Mouse (Mus musculus): ENCODE measurements around the gene Ldb1. TPM values are rescaled to one million over a fixed set of nuclear protein-coding genes. Genes with fewer than 3 reads are reported as not detected.

Ldb1 gene
- polyA plus RNA-seq, 1 experiment from 2014 or later: 83.3 TPM

GRCm38 (mm10) chr19:46026567-46026966 lies 18.4 kb downstream of the Ldb1 start:
- H3K79me2 ChIP-seq (ENCODE audit: inconsistent target): no peaks in the 10 kb centered on the region
- peaks cover under 1% of the 10 kb centered on the region; the same call in 1 of the 2 replicates for H3K36me3 ChIP-seq (ENCODE audit: inconsistent target)
- 38% methylated on average over 8 of the region's 8 CpGs for WGBS (ENCODE audit: missing documents)
- no peak overlapping the region for H3K4me3 ChIP-seq (ENCODE audit: inconsistent target)
- no peak overlapping the region for H3K27ac ChIP-seq

- H3K79me2 ChIP-seq (ENCODE audit: inconsistent target): no peaks in the 10 kb centered on the region
- 94% methylated on average over 6 of the region's 6 CpGs for WGBS (ENCODE audit: missing documents)
- H3K27ac ChIP-seq: no peak overlapping the region
- no peak overlapping the region for H3K4me3 ChIP-seq (ENCODE audit: inconsistent target)
- H3K36me3 ChIP-seq (ENCODE audit: inconsistent target): no peaks in the 10 kb centered on the region
Measured at GRCm38 (mm10) chr19:46024959-46025358, 20.1 kb downstream of the Ldb1 start.

- 93% methylated on average over 2 of the region's 2 CpGs for WGBS (ENCODE audit: missing documents)
- no peak overlapping the region for H3K27ac ChIP-seq
Measured at GRCm38 (mm10) chr19:46016023-46016422, 29.0 kb downstream of the Ldb1 start.

GRCm38 (mm10) chr19:46014572-46015178 lies 30.3 kb downstream of the Ldb1 start:
- Histone ChIP-seq H3K79me2 (ENCODE audit: inconsistent target) (no peaks in the 10 kb centered on the region), H3K27ac (no peak overlapping the region), H3K4me3 (ENCODE audit: inconsistent target) (no peak overlapping the region), H3K36me3 (ENCODE audit: inconsistent target) (no peaks in the 10 kb centered on the region)
- 3% methylated on average over 12 of the region's 12 CpGs for WGBS (ENCODE audit: missing documents)

More at GRCm38 (mm10) chr19:46016023-46016422, 29.0 kb downstream of the Ldb1 start:
- H3K4me3 ChIP-seq (ENCODE audit: inconsistent target): no peak overlapping the region
- H3K79me2 ChIP-seq (ENCODE audit: inconsistent target): no peaks in the 10 kb centered on the region
- H3K36me3 ChIP-seq (ENCODE audit: inconsistent target): no peaks in the 10 kb centered on the region

- H3K79me2 ChIP-seq (ENCODE audit: inconsistent target): peaks cover 34% of the 10 kb centered on the region
- no peak overlapping the region for H3K27ac ChIP-seq
- WGBS (ENCODE audit: missing documents): 89% methylated on average over 7 of the region's 7 CpGs
- H3K36me3 ChIP-seq (ENCODE audit: inconsistent target): no peaks in the 10 kb centered on the region
- no peak overlapping the region for H3K4me3 ChIP-seq (ENCODE audit: inconsistent target)
Measured at GRCm38 (mm10) chr19:46005680-46006079, 39.3 kb downstream of the Ldb1 start.

GRCm38 (mm10) chr19:46004814-46005466 lies 40.1 kb downstream of the Ldb1 start:
- Histone ChIP-seq H3K4me3 (ENCODE audit: inconsistent target) (no peak overlapping the region), H3K79me2 (ENCODE audit: inconsistent target) (peaks cover 34% of the 10 kb centered on the region), H3K36me3 (ENCODE audit: inconsistent target) (no peaks in the 10 kb centered on the region), H3K27ac (no peak overlapping the region)
- 96% methylated on average over 17 of the region's 17 CpGs for WGBS (ENCODE audit: missing documents)

DNA sequence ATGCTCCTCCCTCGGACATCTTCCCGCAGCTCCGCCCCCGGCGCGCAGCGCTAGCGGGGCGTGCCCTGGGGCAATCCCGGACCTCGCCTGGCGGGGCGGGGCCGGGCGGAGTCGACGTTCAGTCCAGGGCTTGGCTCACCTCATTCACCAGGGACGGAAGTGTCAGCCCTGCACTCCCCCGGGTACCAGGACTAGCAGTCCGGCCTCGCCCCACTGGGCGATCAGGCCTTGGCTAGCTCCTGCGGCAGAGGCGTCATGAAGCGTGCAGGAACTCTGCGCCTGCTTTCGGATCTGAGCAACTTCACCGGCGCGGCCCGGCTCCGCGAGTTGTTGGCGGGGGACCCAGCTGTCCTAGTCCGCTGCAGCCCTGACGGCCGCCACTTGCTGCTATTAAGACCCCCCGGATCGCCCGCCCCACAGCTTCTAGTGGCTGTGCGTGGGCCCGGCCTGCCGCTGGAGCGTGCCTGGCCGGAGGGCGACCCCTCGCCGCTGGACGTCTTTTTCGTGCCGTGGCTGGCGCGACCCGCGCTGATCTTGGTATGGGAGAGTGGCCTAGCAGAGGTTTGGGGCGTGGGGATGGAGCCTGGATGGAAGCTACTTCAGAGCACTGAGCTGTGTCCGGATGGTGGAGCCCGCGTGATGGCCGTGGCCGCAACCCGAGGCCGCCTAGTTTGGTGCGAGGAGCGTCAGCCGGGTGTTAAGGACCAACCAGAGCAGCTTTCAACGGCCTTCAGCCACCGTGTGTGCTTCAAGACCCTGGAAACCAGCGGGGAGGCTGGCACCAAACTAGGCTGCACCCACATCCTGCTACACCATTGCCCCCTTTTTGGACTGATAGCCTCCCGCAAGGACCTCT lies 41.4 kb downstream of the Ldb1 start, which contains the start of gene Hps6:
Hps6 (plus strand) TSS at position 138 of the 856 bp plus-strand sequence.
- Histone ChIP-seq H3K36me3 (ENCODE audit: inconsistent target) (no peaks in the 10 kb centered on the region), H3K27ac (peak within 1 kb of the TSS; percentile 51), H3K4me3 (ENCODE audit: inconsistent target) (peak within 1 kb of the TSS; percentile 48), H3K79me2 (ENCODE audit: inconsistent target) (peaks cover 34% of the 10 kb centered on the region)
- WGBS (ENCODE audit: missing documents): under 1% methylated on average over 66 of the region's 70 CpGs

GRCm38 (mm10) chr19:46002279-46002678 lies 42.7 kb downstream of the Ldb1 start:
- no peak overlapping the region for H3K4me3 ChIP-seq (ENCODE audit: inconsistent target)
- 18% methylated on average over 9 of the region's 9 CpGs for WGBS (ENCODE audit: missing documents)
- H3K36me3 ChIP-seq (ENCODE audit: inconsistent target): no peaks in the 10 kb centered on the region
- H3K79me2 ChIP-seq (ENCODE audit: inconsistent target): peaks cover 34% of the 10 kb centered on the region
- peak overlapping the region; percentile 51 for H3K27ac ChIP-seq

GRCm38 (mm10) chr19:45999378-45999777 lies 45.6 kb downstream of the Ldb1 start:
- Histone ChIP-seq H3K36me3 (ENCODE audit: inconsistent target) (no peaks in the 10 kb centered on the region), H3K79me2 (ENCODE audit: inconsistent target) (peaks cover 34% of the 10 kb centered on the region), H3K27ac (no peak overlapping the region), H3K4me3 (ENCODE audit: inconsistent target) (no peak overlapping the region)
- 60% methylated on average over 1 of the region's 1 CpGs for WGBS (ENCODE audit: missing documents)

DNA sequence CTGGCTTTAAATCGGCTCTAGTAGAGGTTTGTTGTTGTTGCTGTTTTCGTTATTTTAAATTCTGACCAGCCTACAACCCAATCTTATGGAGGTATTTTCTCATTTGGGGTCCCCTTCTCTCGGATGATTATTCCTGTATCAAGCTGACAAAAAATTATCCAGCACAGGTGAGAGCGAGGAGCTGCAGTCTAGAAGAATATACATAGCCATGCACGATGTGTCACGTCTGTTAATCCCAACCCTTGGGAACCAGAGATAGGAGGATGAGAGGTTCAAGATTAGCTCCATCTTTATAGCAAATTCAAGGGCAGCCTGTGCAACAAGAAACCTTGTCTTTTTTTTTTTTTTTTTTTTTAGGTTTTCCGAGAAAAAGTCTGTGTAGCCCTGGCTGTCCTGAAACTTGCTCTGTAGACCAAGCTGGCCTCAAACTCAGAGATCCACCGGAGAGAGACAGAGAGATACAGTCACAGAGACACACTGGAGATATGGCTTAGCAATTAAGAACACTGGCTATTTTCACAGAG lies 46.3 kb downstream of the Ldb1 start:
- Histone ChIP-seq H3K36me3 (ENCODE audit: inconsistent target) (no peaks in the 10 kb centered on the region), H3K27ac (no peak overlapping the region), H3K79me2 (ENCODE audit: inconsistent target) (peaks cover 32% of the 10 kb centered on the region; the same call in 1 of the 2 replicates), H3K4me3 (ENCODE audit: inconsistent target) (peak overlapping the region; percentile 40)
- WGBS (ENCODE audit: missing documents): 9% methylated on average over 8 of the region's 8 CpGs

DNA sequence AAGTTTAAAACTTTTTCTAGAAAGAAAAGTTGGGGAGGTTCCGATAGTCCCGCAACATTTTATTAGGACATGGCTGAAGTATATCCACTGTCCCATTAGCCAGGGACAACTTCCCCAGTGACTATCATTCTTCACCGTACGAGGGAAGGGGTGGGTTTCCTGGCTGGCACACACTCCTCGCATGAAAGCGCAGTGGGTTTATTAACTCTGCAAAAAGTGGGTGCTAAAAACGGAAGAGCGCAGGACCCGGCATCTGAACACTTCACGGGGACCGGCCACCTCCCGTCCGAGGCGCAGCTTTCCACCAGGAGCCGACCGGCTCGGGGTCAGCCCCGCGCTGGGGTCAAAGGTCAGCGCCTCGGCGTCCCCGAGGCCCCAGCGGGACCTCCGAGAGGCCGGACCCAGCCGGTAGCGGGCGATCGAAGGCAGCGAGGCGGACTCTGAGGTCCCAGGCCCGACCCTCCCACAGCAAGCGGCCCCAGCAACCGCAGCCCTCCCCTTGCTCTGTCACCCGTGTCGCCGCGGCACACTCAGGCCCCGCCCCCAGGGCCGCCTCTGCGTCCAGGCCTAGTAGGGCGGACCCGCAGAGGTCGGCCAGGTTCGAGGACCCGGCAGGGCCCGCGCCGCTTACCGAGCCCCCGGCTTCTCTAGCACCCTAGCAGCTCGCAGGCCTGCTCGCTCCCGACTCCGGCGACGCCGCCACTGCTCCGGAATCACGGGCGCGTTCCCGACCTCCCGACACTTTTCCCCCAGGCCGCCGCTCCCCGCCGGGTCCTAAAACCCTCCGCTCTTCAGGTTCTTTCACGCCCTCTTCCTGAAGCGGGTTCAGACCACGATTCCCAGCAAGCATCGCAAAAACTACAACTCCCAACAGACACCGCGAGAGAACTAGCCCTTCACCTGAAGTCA lies 47.0 kb downstream of the Ldb1 start, which contains the start of gene Armh3:
Armh3 (minus strand) TSS at position 704 of the 909 bp plus-strand sequence.
- under 1% methylated on average over 51 of the region's 76 CpGs for WGBS (ENCODE audit: missing documents)
- Histone ChIP-seq H3K79me2 (ENCODE audit: inconsistent target) (peaks cover 34% of the 10 kb centered on the region; the same call in 1 of the 2 replicates), H3K36me3 (ENCODE audit: inconsistent target) (no peaks in the 10 kb centered on the region), H3K27ac (peak within 1 kb of the TSS; percentile 55), H3K4me3 (ENCODE audit: inconsistent target) (peak within 1 kb of the TSS; percentile 55)

DNA sequence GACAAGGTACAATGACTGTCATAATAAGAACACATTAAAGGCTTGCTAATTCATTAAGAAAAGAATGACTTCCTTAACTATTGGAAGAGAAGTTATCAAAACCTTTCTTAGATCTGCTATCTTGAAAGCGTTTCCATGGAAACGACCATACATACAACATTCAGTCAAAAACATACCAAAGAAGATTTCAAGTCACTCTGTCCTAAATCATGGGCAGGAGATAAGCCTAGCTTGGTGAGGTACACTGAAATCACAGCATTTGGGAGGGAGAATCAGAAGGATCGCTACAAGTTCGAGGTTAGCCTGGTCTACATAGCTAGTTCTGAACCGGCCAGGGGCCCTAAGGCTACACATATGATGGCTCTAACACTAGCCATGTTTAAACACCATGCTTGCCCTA lies 47.6 kb downstream of the Ldb1 start:
- WGBS (ENCODE audit: missing documents): 45% methylated on average over 5 of the region's 5 CpGs
- Histone ChIP-seq H3K27ac (peak overlapping the region; percentile 55), H3K4me3 (ENCODE audit: inconsistent target) (peak overlapping the region; percentile 55), H3K79me2 (ENCODE audit: inconsistent target) (peaks cover 39% of the 10 kb centered on the region; the same call in 1 of the 2 replicates), H3K36me3 (ENCODE audit: inconsistent target) (no peaks in the 10 kb centered on the region)

DNA sequence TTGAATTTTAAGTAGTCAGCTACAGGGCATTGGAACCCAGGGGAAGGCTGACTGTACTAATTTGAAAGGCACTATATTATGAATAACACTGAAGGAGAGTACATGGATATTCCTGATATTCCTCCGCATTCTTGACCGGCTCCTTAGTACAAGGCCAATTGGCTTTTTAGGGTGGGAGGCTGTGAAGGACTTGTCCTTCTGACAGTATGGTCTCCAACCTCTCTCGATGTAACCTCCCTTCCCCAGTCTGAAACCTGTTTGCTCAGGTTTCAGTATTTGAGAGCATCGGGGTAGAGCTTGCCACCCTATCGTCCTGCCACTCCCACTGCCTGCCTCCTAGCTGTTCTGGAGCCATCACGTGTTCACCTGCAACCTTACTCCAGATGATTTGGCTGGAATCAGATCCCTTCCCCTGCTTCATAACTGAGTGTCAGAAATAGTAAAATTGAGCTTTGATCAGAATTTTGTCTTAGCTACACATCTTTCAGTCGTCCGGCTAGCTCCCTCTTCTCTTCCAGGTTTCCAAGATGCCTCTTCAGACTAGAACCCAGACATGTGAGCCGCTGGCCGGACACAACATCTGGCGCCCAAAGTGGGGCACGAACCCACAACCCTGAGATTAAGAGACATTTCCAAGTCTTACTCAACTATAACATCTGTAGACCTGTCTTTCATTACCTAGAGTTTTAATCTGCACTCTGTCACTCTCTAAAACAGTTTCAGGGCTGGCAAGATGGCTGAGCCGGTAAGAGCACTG lies 50.9 kb downstream of the Ldb1 start:
- no peak overlapping the region for H3K27ac ChIP-seq
- WGBS (ENCODE audit: missing documents): 97% methylated on average over 13 of the region's 13 CpGs
- H3K36me3 ChIP-seq (ENCODE audit: inconsistent target): no peaks in the 10 kb centered on the region
- peaks cover 55% of the 10 kb centered on the region; the same call in 1 of the 2 replicates for H3K79me2 ChIP-seq (ENCODE audit: inconsistent target)
- no peak overlapping the region for H3K4me3 ChIP-seq (ENCODE audit: inconsistent target)
